Mouse (Mus musculus) layer of hippocampus, adult 8-10 months (tissue): ENCODE data around the gene Ripply1. TPM values are rescaled to one million over a fixed set of nuclear protein-coding genes. Genes with fewer than 3 reads are reported as not detected.
A peak's percentile ranks its signal among the peaks of the same experiment; 100 is the strongest.
"Not testable (repeated sequence)": the region's sequence is repeated elsewhere in the genome, so short reads cannot be mapped to it uniquely, and the experiment has no call there.

Experiments used
- DNase-seq, 2 experiments: peaks; one replicate each; pipeline ENCODE4 v3.0.0; 2022; ENCODE audit warnings: low spot score in 2 of 2
- total RNA-seq, 4 experiments: library from RNA; stranded (reverse); gene quantifications; 2 replicates each; pipeline ENCODE4 v1.2.4; 2022

Gene Ripply1
- total RNA-seq, 4 experiments from 2014 or later: not detected

GRCm38 (mm10) chrX:139781563-139781962 lies 590 bp downstream of the Ripply1 start:
- DNase-seq: no peak

- DNase-seq: no peak
Observed at GRCm38 (mm10) chrX:139780988-139781387, 1.2 kb downstream of the Ripply1 start.

- DNase-seq: no peak
Observed at GRCm38 (mm10) chrX:139779401-139779800, 2.8 kb downstream of the Ripply1 start.

- DNase-seq: no peak
Observed at GRCm38 (mm10) chrX:139778886-139779285, 3.3 kb downstream of the Ripply1 start.

GRCm38 (mm10) chrX:139777357-139777756 lies 4.8 kb downstream of the Ripply1 start:
- DNase-seq: no peak

- DNase-seq: no peak
Observed at GRCm38 (mm10) chrX:139775084-139775612, 7.0 kb downstream of the Ripply1 start.

GRCm38 (mm10) chrX:139774309-139775083 lies 7.7 kb downstream of the Ripply1 start:
- DNase-seq: peak in 1 of 2 experiments; percentile 21

GRCm38 (mm10) chrX:139769975-139770637 lies 12.0 kb downstream of the Ripply1 start:
- no peak for DNase-seq

- peak in 1 of 2 experiments; percentile 21 for DNase-seq
Observed at GRCm38 (mm10) chrX:139762546-139762945, 19.6 kb downstream of the Ripply1 start.

- DNase-seq: not testable (repeated sequence)
Observed at GRCm38 (mm10) chrX:139758634-139759033, 23.5 kb downstream of the Ripply1 start.

- peak in 1 of 2 experiments; percentile 7 for DNase-seq
Observed at GRCm38 (mm10) chrX:139751855-139752254, 30.3 kb downstream of the Ripply1 start.

- no peak for DNase-seq
Observed at GRCm38 (mm10) chrX:139737066-139737465, 45.1 kb downstream of the Ripply1 start.

GRCm38 (mm10) chrX:139730541-139730940 lies 51.6 kb downstream of the Ripply1 start:
- DNase-seq: no peak

Other genes with a start within 250 kb of the Ripply1 start
- gene Rnf128, start 219.0 kb downstream of the Ripply1 start, total RNA-seq: 10 to 100 TPM; 21.6 to 33.8 (median 30.3) TPM
- gene Tbc1d8b, start 97.4 kb downstream of the Ripply1 start, total RNA-seq: 10 to 100 TPM in 3 of 4 experiments, 1 to 10 TPM in 1; 9.3 to 12.5 (median 10.9) TPM
- gene Gm15013, start 67.9 kb downstream of the Ripply1 start, total RNA-seq: not detected
- gene Cldn2, start 18.5 kb upstream of the Ripply1 start, total RNA-seq: 1 to 10 TPM in 1 of 4 experiments, under 1 TPM in 3; 0.58 to 1.2 (median 0.86) TPM
- gene Morc4, start 89.3 kb upstream of the Ripply1 start, total RNA-seq: 1 to 10 TPM; 4.2 to 7.5 (median 5.2) TPM
- gene Rbm41, start 216.2 kb upstream of the Ripply1 start, total RNA-seq: 10 to 100 TPM in 1 of 4 experiments, 1 to 10 TPM in 3; 7.7 to 14.4 (median 9.5) TPM